Mouse (Mus musculus): ENCODE measurements around the gene Emc10. TPM values are rescaled to one million over a fixed set of nuclear protein-coding genes. Genes with fewer than 3 reads are reported as not detected.

The Emc10 gene
- polyA plus RNA-seq, 1 experiment = 111 TPM

GRCm38 (mm10) chr7:44490281-44490680, 6.0 kb downstream of the Emc10 start:
- TF ChIP-seq CTCF (IDR thresholded peaks at IDR 0.05; ENCODE audit: borderline replicate concordance, insufficient read depth, low read length) = no peak
- TF ChIP-seq POLR2A (IDR thresholded peaks at IDR 0.05; ENCODE audit: low read depth, low read length) = no peak
- Histone ChIP-seq H3K4me1 (ENCODE audit: control insufficient read depth, insufficient read depth, low read length) (peaks cover 3% of the 10 kb centered on the region; the same call in 1 of the 2 replicates), H3K27ac (ENCODE audit: insufficient read depth, low read length) (no peak overlapping the region), H3K4me3 (ENCODE audit: insufficient read depth, low read length) (no peak overlapping the region)

GRCm38 (mm10) chr7:44488545-44488944, 7.8 kb downstream of the Emc10 start:
- no peaks in the 10 kb centered on the region for H3K4me1 ChIP-seq (ENCODE audit: control insufficient read depth, insufficient read depth, low read length)
- H3K27ac ChIP-seq (ENCODE audit: insufficient read depth, low read length) = no peak overlapping the region
- H3K4me3 ChIP-seq (ENCODE audit: insufficient read depth, low read length) = no peak overlapping the region
- no peak for TF ChIP-seq CTCF (IDR thresholded peaks at IDR 0.05; ENCODE audit: borderline replicate concordance, insufficient read depth, low read length)
- TF ChIP-seq POLR2A (IDR thresholded peaks at IDR 0.05; ENCODE audit: low read depth, low read length) = no peak

DNA sequence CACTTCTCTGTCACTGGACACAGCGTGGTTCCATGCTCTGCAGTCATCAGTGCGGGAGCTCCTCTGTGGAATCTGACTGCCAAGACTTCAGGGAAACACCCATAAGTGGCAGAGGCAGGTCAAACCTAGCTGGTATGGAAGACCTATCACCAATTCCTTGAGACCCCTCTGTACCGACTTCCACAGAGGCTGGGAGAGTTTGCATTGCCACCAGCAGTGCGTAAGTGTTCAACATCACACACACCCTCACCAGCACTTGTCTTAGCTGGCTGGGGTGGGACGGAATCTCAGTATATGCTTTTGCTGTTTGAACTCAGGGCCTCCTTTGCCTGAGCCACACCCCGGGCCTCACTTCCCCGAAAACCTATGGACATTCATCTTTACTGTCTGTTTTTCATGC, 8.4 kb downstream of the Emc10 start:
- Histone ChIP-seq H3K4me3 (ENCODE audit: insufficient read depth, low read length) (no peak overlapping the region), H3K27ac (ENCODE audit: insufficient read depth, low read length) (no peak overlapping the region), H3K4me1 (ENCODE audit: control insufficient read depth, insufficient read depth, low read length) (no peaks in the 10 kb centered on the region)
- no peak for TF ChIP-seq POLR2A (IDR thresholded peaks at IDR 0.05; ENCODE audit: low read depth, low read length)
- no peak for TF ChIP-seq CTCF (IDR thresholded peaks at IDR 0.05; ENCODE audit: borderline replicate concordance, insufficient read depth, low read length)

DNA sequence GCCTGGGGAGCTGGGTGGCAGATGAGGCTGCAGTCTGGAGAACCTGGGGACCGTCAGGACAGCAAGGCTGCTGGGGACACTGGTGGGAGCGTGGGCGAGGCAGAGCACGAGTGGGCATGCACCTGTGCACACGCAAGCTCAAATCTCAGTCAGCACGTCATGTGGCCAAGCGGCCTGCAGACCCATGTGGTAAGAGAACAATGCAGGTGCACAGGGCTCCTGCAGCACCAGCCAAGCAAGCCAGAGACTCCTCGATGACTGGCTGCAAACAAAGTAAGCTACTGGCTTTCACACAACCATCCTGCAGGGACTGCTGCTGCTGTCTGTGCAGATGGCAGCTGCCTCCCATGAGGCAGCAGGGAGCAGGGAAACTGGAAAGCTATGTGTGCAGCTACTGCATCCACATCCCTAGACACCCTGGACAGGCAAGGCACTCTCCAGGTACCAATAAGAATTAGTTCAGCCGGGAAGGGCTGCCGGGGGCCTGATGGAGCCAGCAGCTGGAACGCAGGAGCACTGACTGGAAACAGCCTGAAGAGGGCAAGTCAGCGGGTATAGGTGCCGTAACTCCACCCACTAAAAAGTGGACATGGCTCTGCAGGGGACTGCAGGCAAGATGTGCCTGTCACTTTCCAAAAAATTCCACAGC, 9.3 kb downstream of the Emc10 start:
- TF ChIP-seq POLR2A (IDR thresholded peaks at IDR 0.05; ENCODE audit: low read depth, low read length) (no peak), CTCF (IDR thresholded peaks at IDR 0.05; ENCODE audit: borderline replicate concordance, insufficient read depth, low read length) (no peak)
- Histone ChIP-seq H3K4me3 (ENCODE audit: insufficient read depth, low read length) (no peak overlapping the region), H3K4me1 (ENCODE audit: control insufficient read depth, insufficient read depth, low read length) (no peaks in the 10 kb centered on the region), H3K27ac (ENCODE audit: insufficient read depth, low read length) (no peak overlapping the region)

DNA sequence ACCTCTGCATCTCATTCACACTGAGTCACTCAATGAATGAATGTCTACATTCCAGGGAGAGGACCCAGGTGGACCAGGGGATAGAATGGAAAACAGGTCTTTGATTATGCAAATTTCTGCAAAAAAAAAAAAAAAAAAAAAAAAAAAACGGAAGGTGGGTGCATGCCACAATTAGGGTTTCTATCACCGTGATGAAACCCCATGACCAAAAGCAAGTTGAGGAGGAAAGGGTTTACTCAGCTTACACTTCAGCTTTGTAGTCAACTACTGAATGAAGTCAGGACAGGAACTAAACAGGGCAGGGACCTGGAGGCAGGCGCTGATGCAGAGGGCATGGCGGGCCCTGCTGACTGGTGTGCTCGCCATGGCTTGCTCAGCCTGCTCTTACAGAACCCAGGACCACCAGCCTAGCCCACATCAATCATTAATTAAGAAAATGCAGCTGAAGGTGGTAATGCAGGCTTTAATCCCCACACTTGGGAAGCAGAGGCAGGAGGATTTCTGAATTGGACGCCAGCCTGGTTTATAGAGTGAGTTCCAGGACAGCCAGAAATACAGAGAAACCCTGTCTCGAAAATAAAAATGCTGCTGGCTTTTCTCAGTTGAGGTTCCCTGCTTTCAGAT, 10.6 kb downstream of the Emc10 start:
- H3K27ac ChIP-seq (ENCODE audit: insufficient read depth, low read length) = no peak overlapping the region
- no peak overlapping the region for H3K4me3 ChIP-seq (ENCODE audit: insufficient read depth, low read length)
- no peaks in the 10 kb centered on the region for H3K4me1 ChIP-seq (ENCODE audit: control insufficient read depth, insufficient read depth, low read length)
- no peak for TF ChIP-seq CTCF (IDR thresholded peaks at IDR 0.05; ENCODE audit: borderline replicate concordance, insufficient read depth, low read length)
- TF ChIP-seq POLR2A (IDR thresholded peaks at IDR 0.05; ENCODE audit: low read depth, low read length) = no peak

- TF ChIP-seq CTCF (IDR thresholded peaks at IDR 0.05; ENCODE audit: borderline replicate concordance, insufficient read depth, low read length) (peak; percentile 95), POLR2A (IDR thresholded peaks at IDR 0.05; ENCODE audit: low read depth, low read length) (no peak)
- no peak overlapping the region for H3K27ac ChIP-seq (ENCODE audit: insufficient read depth, low read length)
- no peaks in the 10 kb centered on the region for H3K4me1 ChIP-seq (ENCODE audit: control insufficient read depth, insufficient read depth, low read length)
- H3K4me3 ChIP-seq (ENCODE audit: insufficient read depth, low read length) = no peak overlapping the region
Observed at GRCm38 (mm10) chr7:44484841-44485571, 11.3 kb downstream of the Emc10 start.

DNA sequence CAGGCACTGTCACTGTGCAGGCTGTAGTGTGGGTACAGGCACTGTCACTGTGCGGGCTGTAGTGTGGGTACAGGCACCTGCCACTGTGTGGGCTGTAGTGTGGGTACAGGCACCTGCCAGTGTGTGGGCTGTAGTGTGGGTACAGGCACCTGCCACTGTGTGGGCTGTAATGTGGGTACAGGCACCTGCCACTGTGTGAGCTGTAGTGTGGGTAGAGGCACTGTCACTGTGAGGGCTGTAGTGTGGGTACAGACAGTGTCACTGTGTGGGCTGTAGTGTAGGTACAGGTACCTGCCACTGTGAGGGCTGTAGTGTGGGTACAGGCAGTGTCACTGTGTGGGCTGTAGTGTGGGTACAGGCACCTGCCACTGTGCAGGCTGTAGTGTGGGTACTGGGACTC, 12.2 kb downstream of the Emc10 start:
- Histone ChIP-seq H3K4me3 (ENCODE audit: insufficient read depth, low read length) (no peak overlapping the region), H3K4me1 (ENCODE audit: control insufficient read depth, insufficient read depth, low read length) (no peaks in the 10 kb centered on the region), H3K27ac (ENCODE audit: insufficient read depth, low read length) (no peak overlapping the region)
- no peak for TF ChIP-seq CTCF (IDR thresholded peaks at IDR 0.05; ENCODE audit: borderline replicate concordance, insufficient read depth, low read length)
- TF ChIP-seq POLR2A (IDR thresholded peaks at IDR 0.05; ENCODE audit: low read depth, low read length) = no peak

- Histone ChIP-seq H3K27ac (ENCODE audit: insufficient read depth, low read length) (no peak overlapping the region), H3K4me1 (ENCODE audit: control insufficient read depth, insufficient read depth, low read length) (no peaks in the 10 kb centered on the region), H3K4me3 (ENCODE audit: insufficient read depth, low read length) (no peak overlapping the region)
- TF ChIP-seq CTCF (IDR thresholded peaks at IDR 0.05; ENCODE audit: borderline replicate concordance, insufficient read depth, low read length) (no peak), POLR2A (IDR thresholded peaks at IDR 0.05; ENCODE audit: low read depth, low read length) (no peak)
Observed at GRCm38 (mm10) chr7:44482836-44483435, 13.4 kb downstream of the Emc10 start.

DNA sequence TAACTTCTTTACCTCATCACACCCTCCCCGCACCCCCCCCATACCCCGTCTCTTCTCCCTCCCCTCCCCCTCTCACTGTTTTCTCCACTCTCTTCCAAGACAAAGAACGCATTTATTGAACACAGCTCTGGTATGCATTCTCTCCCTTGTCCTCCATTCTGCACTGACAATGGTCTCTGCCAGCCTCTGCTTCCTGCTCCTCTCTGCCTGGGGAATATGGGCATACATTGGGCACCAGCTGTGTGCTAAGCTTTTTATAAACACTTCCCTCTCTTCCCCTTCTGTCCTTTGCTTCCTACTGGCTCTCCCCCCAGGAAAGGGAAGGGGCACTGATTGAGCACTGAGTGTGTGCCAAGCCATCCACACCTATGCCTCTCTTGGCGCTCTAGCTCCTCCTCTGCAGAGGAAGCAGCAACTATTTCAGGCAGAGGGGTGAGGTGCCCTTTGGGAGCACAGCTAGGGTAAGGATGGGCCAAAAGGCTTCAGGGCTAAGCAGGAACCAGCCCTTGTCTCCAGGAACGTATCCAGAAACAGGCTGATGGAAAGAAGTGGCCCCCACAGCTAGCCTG, 21.2 kb downstream of the Emc10 start:
- no peak overlapping the region for H3K4me3 ChIP-seq (ENCODE audit: insufficient read depth, low read length)
- H3K4me1 ChIP-seq (ENCODE audit: control insufficient read depth, insufficient read depth, low read length) = no peaks in the 10 kb centered on the region
- TF ChIP-seq CTCF (IDR thresholded peaks at IDR 0.05; ENCODE audit: borderline replicate concordance, insufficient read depth, low read length) = no peak
- no peak for TF ChIP-seq POLR2A (IDR thresholded peaks at IDR 0.05; ENCODE audit: low read depth, low read length)
- H3K27ac ChIP-seq (ENCODE audit: insufficient read depth, low read length) = no peak overlapping the region

Data from embryonic fibroblast, embryonic 13.5 days (primary cell).